Mouse (Mus musculus) heart, adult 2 months (tissue): ENCODE data around the gene Ctdspl.
A peak's percentile ranks its signal among the peaks of the same experiment; 100 is the strongest.

Source experiments
- CTCF ChIP-seq: fragments of 200-600 bp; IDR thresholded peaks from 2 replicates; pipeline ENCODE4 v1.8.1; 2022; ENCODE audit warnings: antibody characterized with exemption, mild to moderate bottlenecking, moderate library complexity
- EP300 ChIP-seq: fragments of 200-500 bp; IDR thresholded peaks from 2 replicates; pipeline ENCODE4 v1.6.1; 2011; ENCODE audit warnings: low read depth, low read length, control low read depth; ENCODE audit not compliant: insufficient read depth
- POLR2A ChIP-seq: fragments of 200-500 bp; IDR thresholded peaks from 2 replicates; pipeline ENCODE4 v1.6.1; 2011; ENCODE audit warnings: mild to moderate bottlenecking, low read depth, low read length, control low read depth; ENCODE audit not compliant: insufficient read depth

- TF ChIP-seq POLR2A, result peak; percentile 82
- no peak for TF ChIP-seq CTCF
- TF ChIP-seq EP300, result no peak
Measured at GRCm38 (mm10) chr9:118925286-118926110, 755 bp upstream of the Ctdspl start.
